In the genomic region with DNA sequence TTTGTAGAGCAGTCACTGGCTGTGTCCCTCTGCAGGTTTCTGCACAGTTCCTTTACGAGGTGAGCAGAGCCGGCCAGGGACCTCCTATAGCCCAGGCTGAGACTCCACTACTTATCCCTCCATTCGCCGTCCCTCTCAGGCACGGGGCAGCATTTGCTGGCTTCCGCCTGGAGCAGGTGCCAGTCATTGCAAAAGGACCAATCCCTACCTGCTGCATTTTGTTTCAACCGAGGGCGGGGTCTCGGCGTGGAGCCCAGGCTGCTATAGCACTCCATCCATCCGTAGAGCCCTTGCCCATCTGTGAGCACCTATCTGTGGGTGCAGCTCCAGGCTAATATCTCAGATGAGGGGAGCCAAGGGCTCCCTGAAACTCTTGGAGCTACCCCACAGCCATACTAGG, we compare ENCODE assay signal across 25 mouse cellular contexts. TPM values are rescaled to one million over a fixed set of nuclear protein-coding genes. Genes with fewer than 3 reads are reported as not detected.
A peak's percentile ranks its signal among the peaks of the same experiment; 100 is the strongest.
DNase-seq lines count a peak whose midpoint lies in the region; ATAC-seq and TF ChIP-seq lines count a peak whose summit lies in the region.
"Had no signal": no experiment of that assay in that cellular context is flagged by ENCODE, and none has a peak within 500 bp of the region (broad histone marks: within the 10 kb centered on the region; RNA-seq: fewer than 3 reads in every experiment).

No protein-coding gene starts in this region.

- DNase-seq in embryo, embryonic 10 days (ENCODE audit: low spot score): peak; percentile 27
- DNase-seq in embryo, embryonic 10.5 days (ENCODE audit: low spot score): no peak
- DNase-seq in hindbrain, embryonic 11.5 days (ENCODE audit: low spot score): no peak
- DNase-seq in brain, embryonic 14.5 days (ENCODE audit: low read depth): peak; percentile 49
- no peak for DNase-seq in ovary, postnatal 10 days (ENCODE audit: low spot score)
- DNase-seq: adrenal gland, postnatal 14 days; gastrocnemius, postnatal 36 days; kidney, adult 11 months; layer of hippocampus, postnatal 36 days; lung, adult 18-20 months; lung, postnatal 14 days; thymus, adult 18-20 months; thymus, postnatal 4 days had no signal

- TF ChIP-seq POLR2A in brain, embryonic 14.5 days (IDR thresholded peaks at IDR 0.05; ENCODE audit: borderline replicate concordance, extremely low read depth, insufficient read depth, insufficient read length, poor library complexity, severe bottlenecking): no peak

- H3K9ac ChIP-seq in hindbrain, embryonic 13.5 days: peak overlapping the region; percentile 65
- H3K9ac ChIP-seq in hindbrain, embryonic 11.5 days (ENCODE audit: low read depth, low read length): no peak overlapping the region
- no peak overlapping the region for H3K9ac ChIP-seq in midbrain, embryonic 15.5 days
- no peak overlapping the region for H3K9ac ChIP-seq in intestine, embryonic 16.5 days (ENCODE audit: low read depth, low read length)
- H3K9ac ChIP-seq: stomach, embryonic 15.5 days had no signal

- H3K27ac ChIP-seq in hindbrain, embryonic 13.5 days: no peak overlapping the region; the same call in 1 of the 2 replicates
- H3K27ac ChIP-seq in hindbrain, embryonic 11.5 days (ENCODE audit: low read depth, low read length): no peak overlapping the region
- H3K27ac ChIP-seq in midbrain, embryonic 15.5 days: no peak overlapping the region
- no peak overlapping the region for H3K27ac ChIP-seq in intestine, embryonic 16.5 days (ENCODE audit: low read length)
- H3K27ac ChIP-seq: embryonic facial prominence, embryonic 13.5 days; stomach, embryonic 15.5 days had no signal

- no peak for ATAC-seq in hindbrain, embryonic 13.5 days (ENCODE audit: low FRiP score)
- ATAC-seq in hindbrain, embryonic 11.5 days (ENCODE audit: low FRiP score): no peak
- ATAC-seq in midbrain, embryonic 15.5 days (replicated peaks): no peak
- ATAC-seq in intestine, embryonic 16.5 days: no peak
- ATAC-seq: activated CD4-positive, CD25-positive, alpha-beta regulatory T cell, adult 4 months; forebrain, embryonic 16.5 days had no signal

- H3K9me3 ChIP-seq in hindbrain, embryonic 13.5 days: no peaks in the 10 kb centered on the region
- H3K9me3 ChIP-seq in hindbrain, embryonic 11.5 days (ENCODE audit: control insufficient read depth, low read length): no peaks in the 10 kb centered on the region
- H3K9me3 ChIP-seq in midbrain, embryonic 15.5 days: no peaks in the 10 kb centered on the region
- H3K9me3 ChIP-seq in intestine, embryonic 16.5 days (ENCODE audit: control insufficient read depth, low read length): no peaks in the 10 kb centered on the region
- H3K9me3 ChIP-seq: embryonic facial prominence, embryonic 13.5 days; G1E; stomach, embryonic 15.5 days had no signal

- peak overlapping the region; percentile 90 for H3K4me2 ChIP-seq in hindbrain, embryonic 13.5 days
- no peak overlapping the region for H3K4me2 ChIP-seq in hindbrain, embryonic 11.5 days (replicated peaks; ENCODE audit: low read depth, low read length)
- peak overlapping the region; percentile 6; the same call in 1 of the 2 replicates for H3K4me2 ChIP-seq in midbrain, embryonic 15.5 days
- H3K4me2 ChIP-seq in intestine, embryonic 16.5 days (ENCODE audit: low read depth, low read length): no peak overlapping the region
- H3K4me2 ChIP-seq: embryonic facial prominence, embryonic 13.5 days; liver, embryonic 11.5 days; stomach, embryonic 15.5 days had no signal

- H3K4me1 ChIP-seq in hindbrain, embryonic 13.5 days (replicated peaks): peaks cover 100% of the 10 kb centered on the region
- 0 out of 2 replicates have a peak, but pooled peaks cover 2% of the 10 kb centered on the region for H3K4me1 ChIP-seq in hindbrain, embryonic 11.5 days (replicated peaks; ENCODE audit: control insufficient read depth, insufficient read depth, low read length)
- H3K4me1 ChIP-seq in midbrain, embryonic 15.5 days: peaks cover 82% of the 10 kb centered on the region
- peaks cover 21% of the 10 kb centered on the region for H3K4me1 ChIP-seq in intestine, embryonic 16.5 days (ENCODE audit: control insufficient read depth, insufficient read depth, low read length)

- H3K27me3 ChIP-seq in hindbrain, embryonic 13.5 days: peaks cover 13% of the 10 kb centered on the region; the same call in 1 of the 2 replicates
- peaks cover 7% of the 10 kb centered on the region for H3K27me3 ChIP-seq in hindbrain, embryonic 11.5 days (ENCODE audit: control insufficient read depth, insufficient read depth, low read length)
- H3K27me3 ChIP-seq in midbrain, embryonic 15.5 days (replicated peaks): no peaks in the 10 kb centered on the region
- no peaks in the 10 kb centered on the region for H3K27me3 ChIP-seq in intestine, embryonic 16.5 days (replicated peaks; ENCODE audit: control insufficient read depth, insufficient read depth, low read length)

- H3K36me3 ChIP-seq in hindbrain, embryonic 13.5 days: peaks cover 23% of the 10 kb centered on the region
- no peaks in the 10 kb centered on the region for H3K36me3 ChIP-seq in hindbrain, embryonic 11.5 days (ENCODE audit: control insufficient read depth, insufficient read depth, low read length)
- no peaks in the 10 kb centered on the region for H3K36me3 ChIP-seq in midbrain, embryonic 15.5 days (replicated peaks)
- no peaks in the 10 kb centered on the region for H3K36me3 ChIP-seq in intestine, embryonic 16.5 days (ENCODE audit: control insufficient read depth, insufficient read depth, low read length)
- H3K36me3 ChIP-seq: embryonic facial prominence, embryonic 13.5 days; stomach, embryonic 15.5 days had no signal

- H3K4me3 ChIP-seq in hindbrain, embryonic 13.5 days: no peak overlapping the region
- no peak overlapping the region for H3K4me3 ChIP-seq in hindbrain, embryonic 11.5 days (ENCODE audit: low read depth, low read length)
- no peak overlapping the region for H3K4me3 ChIP-seq in midbrain, embryonic 15.5 days
- no peak overlapping the region for H3K4me3 ChIP-seq in intestine, embryonic 16.5 days (ENCODE audit: low read length)
- H3K4me3 ChIP-seq: embryonic facial prominence, embryonic 13.5 days; stomach, embryonic 15.5 days had no signal

- TF ChIP-seq CTCF in brain, embryonic 14.5 days (IDR thresholded peaks at IDR 0.05; ENCODE audit: borderline replicate concordance, extremely low read depth, insufficient read depth, insufficient read length): no peak

- 22% methylated on average over 11 of the region's 11 CpGs for WGBS in hindbrain, embryonic 13.5 days
- WGBS in hindbrain, embryonic 11.5 days: 17% methylated on average over 11 of the region's 11 CpGs
- 19% methylated on average over 11 of the region's 11 CpGs for WGBS in midbrain, embryonic 15.5 days
- 25% methylated on average over 11 of the region's 11 CpGs for WGBS in intestine, embryonic 16.5 days

RNA-seq across cellular contexts. Expression of a gene that starts 28.9 kb away (rescaled TPM):
- 27.2 and 30.2 TPM in 2 replicates for polyA plus RNA-seq in hindbrain, embryonic 13.5 days (2015; fragmentation: Nextera tagmentation; extraction: Ambion mirVana)
- 7.3 and 8.9 TPM in 2 replicates for polyA plus RNA-seq in hindbrain, embryonic 11.5 days (2014; fragmentation: Nextera tagmentation; extraction: Ambion mirVana)
- polyA plus RNA-seq in brain, embryonic 14.5 days (2012; rRNA removed): 9.5 and 30.2 TPM in 2 replicates
- polyA plus RNA-seq in midbrain, embryonic 15.5 days (2015; fragmentation: Nextera tagmentation; extraction: Ambion mirVana): 20.2 and 21.4 TPM in 2 replicates
- polyA plus RNA-seq in intestine, embryonic 16.5 days (2015; fragmentation: Nextera tagmentation; extraction: Ambion mirVana): 4.1 and 5.2 TPM in 2 replicates

RNA-seq across cellular contexts. Expression of a gene that starts 47.5 kb away (rescaled TPM):
- not detected in 2 replicates for polyA plus RNA-seq in hindbrain, embryonic 13.5 days (2015; fragmentation: Nextera tagmentation; extraction: Ambion mirVana)
- not detected in 2 replicates for polyA plus RNA-seq in hindbrain, embryonic 11.5 days (2014; fragmentation: Nextera tagmentation; extraction: Ambion mirVana)
- polyA plus RNA-seq in brain, embryonic 14.5 days (2012; rRNA removed): 0.07 TPM in 1 of 2 replicates, not detected in the other
- not detected in 2 replicates for polyA plus RNA-seq in midbrain, embryonic 15.5 days (2015; fragmentation: Nextera tagmentation; extraction: Ambion mirVana)
- 0.23 TPM in 1 of 2 replicates, not detected in the other for polyA plus RNA-seq in intestine, embryonic 16.5 days (2015; fragmentation: Nextera tagmentation; extraction: Ambion mirVana)
- polyA plus RNA-seq: activated CD4-positive, CD25-positive, alpha-beta regulatory T cell, adult 4 months; cerebellum, adult 2 months; cortical plate, adult 2 months; embryonic facial prominence, embryonic 13.5 days; forebrain, embryonic 16.5 days; G1E; heart, embryonic 14.5 days; liver, embryonic 11.5 days; stomach, embryonic 15.5 days had no signal

RNA-seq across cellular contexts. Expression of a gene that starts 58.6 kb away (rescaled TPM):
- polyA plus RNA-seq in hindbrain, embryonic 13.5 days (2015; fragmentation: Nextera tagmentation; extraction: Ambion mirVana): 98.9 and 101 TPM in 2 replicates
- 48.3 and 60.2 TPM in 2 replicates for polyA plus RNA-seq in hindbrain, embryonic 11.5 days (2014; fragmentation: Nextera tagmentation; extraction: Ambion mirVana)
- polyA plus RNA-seq in brain, embryonic 14.5 days (2012; rRNA removed): 132 and 142 TPM in 2 replicates
- 120 and 126 TPM in 2 replicates for polyA plus RNA-seq in midbrain, embryonic 15.5 days (2015; fragmentation: Nextera tagmentation; extraction: Ambion mirVana)
- polyA plus RNA-seq in intestine, embryonic 16.5 days (2015; fragmentation: Nextera tagmentation; extraction: Ambion mirVana): 76.7 and 86.4 TPM in 2 replicates

RNA-seq across cellular contexts. Expression of a gene that starts 58.7 kb away (rescaled TPM):
- polyA plus RNA-seq in hindbrain, embryonic 13.5 days (2015; fragmentation: Nextera tagmentation; extraction: Ambion mirVana): 5.4 and 6.1 TPM in 2 replicates
- 4.7 and 6.2 TPM in 2 replicates for polyA plus RNA-seq in hindbrain, embryonic 11.5 days (2014; fragmentation: Nextera tagmentation; extraction: Ambion mirVana)
- 5.9 and 8.2 TPM in 2 replicates for polyA plus RNA-seq in brain, embryonic 14.5 days (2012; rRNA removed)
- 7.2 and 9.0 TPM in 2 replicates for polyA plus RNA-seq in midbrain, embryonic 15.5 days (2015; fragmentation: Nextera tagmentation; extraction: Ambion mirVana)
- 22.4 and 27.4 TPM in 2 replicates for polyA plus RNA-seq in intestine, embryonic 16.5 days (2015; fragmentation: Nextera tagmentation; extraction: Ambion mirVana)

Comparison
In these comparisons a context has a peak if more than half of its experiments do, and no peak if none do; other contexts are left out.
1. DNase-seq: peak in embryo, embryonic 10 days (single experiment) and brain, embryonic 14.5 days (single experiment); none in embryo, embryonic 10.5 days (single experiment), hindbrain, embryonic 11.5 days (single experiment) and ovary, postnatal 10 days (single experiment).
2. H3K4me2 ChIP-seq: peak in hindbrain, embryonic 13.5 days (single experiment) and midbrain, embryonic 15.5 days (single experiment); none in hindbrain, embryonic 11.5 days (single experiment) and intestine, embryonic 16.5 days (single experiment).